Mouse (Mus musculus) 3134 (cell line): ENCODE data around the gene Fer1l4.
A peak's percentile ranks its signal among the peaks of the same experiment; 100 is the strongest.

Source experiments
- DNase-seq: peaks from one replicate; pipeline ENCODE4 v3.0.0-alpha.2; 2011; ENCODE audit warnings: low spot score; ENCODE audit not compliant: insufficient read length; ENCODE audit errors: extremely low read depth

Fer1l4 gene

GRCm38 (mm10) chr2:156018106-156018505 lies 34.6 kb downstream of the Fer1l4 start:
- DNase-seq: no peak

- DNase-seq: peak; percentile 100
Observed at GRCm38 (mm10) chr2:156007888-156008532, 44.7 kb downstream of the Fer1l4 start, which contains the start of the genes 6430550D23Rik and Ergic3. 6430550D23Rik (minus strand) TSS chr2:156007977. Ergic3 (plus strand) TSS chr2:156008045.

GRCm38 (mm10) chr2:156005393-156005792 lies 47.4 kb downstream of the Fer1l4 start:
- no peak for DNase-seq

- no peak for DNase-seq
Observed at GRCm38 (mm10) chr2:155991863-155992321, 60.9 kb downstream of the Fer1l4 start.

GRCm38 (mm10) chr2:155991151-155991550 lies 61.6 kb downstream of the Fer1l4 start:
- no peak for DNase-seq

GRCm38 (mm10) chr2:155989085-155989484 lies 63.7 kb downstream of the Fer1l4 start:
- no peak for DNase-seq

GRCm38 (mm10) chr2:155987131-155987530 lies 65.6 kb downstream of the Fer1l4 start:
- no peak for DNase-seq

GRCm38 (mm10) chr2:155985776-155986175 lies 67.0 kb downstream of the Fer1l4 start:
- DNase-seq: no peak

- DNase-seq: peak; percentile 72
Observed at GRCm38 (mm10) chr2:155979328-155979991, 73.3 kb downstream of the Fer1l4 start.

GRCm38 (mm10) chr2:155974087-155974731 lies 78.5 kb downstream of the Fer1l4 start:
- no peak for DNase-seq

- DNase-seq: no peak
Observed at GRCm38 (mm10) chr2:155973348-155973747, 79.4 kb downstream of the Fer1l4 start.
